Mouse (Mus musculus) forebrain, embryonic 16.5 days (tissue): ENCODE measurements at regions not wholly inside any gene's neighbourhood (a gene's known extent, or its start where the extent isn't known, plus 50 kb on each side); places are given as distances from the start of the nearest gene placed in this dataset.
A peak's percentile ranks its signal among the peaks of the same experiment; 100 is the strongest.

ENCODE experiments used
- ATAC-seq: fragments of 200-750 bp; cut with Nextera tagmentation; 2 replicates; pipeline ENCODE4 v1.8.0; 2017; ENCODE audit warnings: mild to moderate bottlenecking, moderate library complexity
- H3K27ac ChIP-seq: fragments of 300-500 bp; sonication (generic); 2 replicates; pipeline ENCODE4 v1.5.1; 2014; ENCODE audit warnings: low read length, control low read depth
- H3K27me3 ChIP-seq: fragments of 300-500 bp; sonication (generic); replicated peaks from 2 replicates; pipeline ENCODE4 v1.6.1; 2014; ENCODE audit warnings: low read length; ENCODE audit not compliant: control insufficient read depth, insufficient read depth
- H3K36me3 ChIP-seq: fragments of 300-500 bp; sonication (generic); 2 replicates; pipeline ENCODE4 v1.6.1; 2014; ENCODE audit not compliant: control insufficient read depth, insufficient read depth
- H3K4me1 ChIP-seq: fragments of 300-500 bp; sonication (generic); replicated peaks from 2 replicates; pipeline ENCODE4 v1.6.1; 2014; ENCODE audit warnings: low read length; ENCODE audit not compliant: control insufficient read depth, insufficient read depth
- H3K4me2 ChIP-seq: fragments of 300-500 bp; sonication (generic); 2 replicates; pipeline ENCODE4 v1.6.1; 2014; ENCODE audit warnings: mild to moderate bottlenecking, low read length, control low read depth
- H3K4me3 ChIP-seq: fragments of 300-500 bp; sonication (generic); replicated peaks from 2 replicates; pipeline ENCODE4 v1.5.1; 2014; ENCODE audit warnings: mild to moderate bottlenecking, low read length, control low read depth
- H3K9ac ChIP-seq: fragments of 300-500 bp; sonication (generic); replicated peaks from 2 replicates; pipeline ENCODE4 v1.6.1; 2014; ENCODE audit warnings: low read depth, low read length, control low read depth
- H3K9me3 ChIP-seq: fragments of 300-500 bp; sonication (generic); 2 replicates; pipeline ENCODE4 v1.6.1; 2016; ENCODE audit warnings: low read length; ENCODE audit not compliant: control insufficient read depth
- WGBS: fragments of 180-500 bp; shearing (Covaris S2); extraction: QIAGEN DNeasy Blood & Tissue Kit; methylation state at CpG from one replicate; pipeline ENCODE4 v1.1.7; 2014; 5-methylcytosine and 5-hydroxymethylcytosine counted together

DNA sequence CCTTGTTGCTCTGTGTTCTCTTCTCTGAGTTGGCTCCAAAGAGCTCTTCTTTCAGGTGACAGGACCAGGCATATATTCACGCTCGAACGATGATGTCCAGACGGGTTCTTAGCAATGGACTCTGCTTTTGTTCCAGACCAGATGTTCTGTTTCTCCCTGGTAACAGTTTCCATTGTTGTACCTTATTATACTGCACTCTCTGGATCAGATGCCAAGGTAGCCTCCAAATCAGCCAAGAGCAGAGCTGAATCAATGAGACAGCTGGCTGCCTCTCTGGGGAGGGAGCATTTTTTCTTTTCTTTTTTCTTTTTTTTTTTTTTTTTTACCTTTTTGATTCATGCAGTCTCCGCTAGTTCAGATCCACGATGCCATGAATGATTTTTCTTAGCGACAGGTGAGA is 50.9 kb upstream of the Nxph1 start:
- no peaks in the 10 kb centered on the region for H3K9me3 ChIP-seq
- ATAC-seq: peak; percentile 71
- H3K9ac ChIP-seq: no peak overlapping the region
- H3K36me3 ChIP-seq: no peaks in the 10 kb centered on the region
- no peaks in the 10 kb centered on the region for H3K27me3 ChIP-seq
- peaks cover 16% of the 10 kb centered on the region for H3K4me1 ChIP-seq
- 14% methylated on average over 7 of the region's 7 CpGs for WGBS
- H3K4me2 ChIP-seq: no peak overlapping the region
- no peak overlapping the region for H3K27ac ChIP-seq
- no peak overlapping the region for H3K4me3 ChIP-seq

DNA sequence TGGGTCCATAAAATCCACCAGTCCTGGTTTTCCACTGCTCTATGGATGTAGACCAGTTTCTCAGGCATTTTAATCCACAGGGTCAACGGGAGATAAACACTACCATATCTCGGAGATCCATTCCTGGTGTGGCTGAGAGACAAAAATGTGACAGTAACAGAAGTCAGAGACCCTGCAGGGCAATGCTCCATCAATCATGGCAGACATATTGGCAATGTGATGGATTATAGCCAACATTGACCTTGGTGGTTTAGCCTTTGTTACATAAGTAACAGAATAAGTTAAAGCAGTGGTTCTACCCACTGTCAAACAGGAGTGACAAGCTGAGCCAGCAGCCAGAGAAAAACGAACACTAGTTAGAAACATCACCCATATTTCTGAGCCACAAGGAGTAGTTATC is 50.0 kb upstream of the Nxph1 start:
- no peaks in the 10 kb centered on the region for H3K27me3 ChIP-seq
- no peak overlapping the region for H3K9ac ChIP-seq
- ATAC-seq: no peak
- 86% methylated on average over 3 of the region's 3 CpGs for whole genome bisulfite sequencing
- no peaks in the 10 kb centered on the region for H3K36me3 ChIP-seq
- no peak overlapping the region for H3K4me2 ChIP-seq
- no peaks in the 10 kb centered on the region for H3K9me3 ChIP-seq
- no peak overlapping the region for H3K27ac ChIP-seq
- no peak overlapping the region for H3K4me3 ChIP-seq
- H3K4me1 ChIP-seq: peaks cover 16% of the 10 kb centered on the region
